Mouse (Mus musculus): ENCODE measurements around the gene Bnip1. TPM values are rescaled to one million over a fixed set of nuclear protein-coding genes. Genes with fewer than 3 reads are reported as not detected.

Gene Bnip1
- polyA plus RNA-seq, 1 experiment from 2014 or later: 64.2 TPM

- H3K9ac ChIP-seq (ENCODE audit: low read depth, low read length): no peak overlapping the region
- ATAC-seq: no peak
- H3K27ac ChIP-seq (ENCODE audit: low read length): no peak overlapping the region
Observed at GRCm38 (mm10) chr17:26841981-26842380, 61.1 kb downstream of the Bnip1 start.

More at GRCm38 (mm10) chr17:26841981-26842380, 61.1 kb downstream of the Bnip1 start:
- H3K27me3 ChIP-seq (ENCODE audit: control insufficient read depth, insufficient read depth, low read depth, low read length): peaks cover 73% of the 10 kb centered on the region
- H3K9me3 ChIP-seq (replicated peaks; ENCODE audit: control insufficient read depth, low read length, poor library complexity, severe bottlenecking): no peaks in the 10 kb centered on the region
- no peaks in the 10 kb centered on the region for H3K36me3 ChIP-seq (ENCODE audit: control insufficient read depth, insufficient read depth, low read length)
- no peak overlapping the region for H3K4me2 ChIP-seq (ENCODE audit: low read length)
- WGBS: 1% methylated on average over 5 of the region's 5 CpGs
- no peak overlapping the region for H3K4me3 ChIP-seq (ENCODE audit: low read depth, low read length)
- H3K4me1 ChIP-seq (ENCODE audit: control insufficient read depth, insufficient read depth, low read length): peaks cover 3% of the 10 kb centered on the region; the same call in 1 of the 2 replicates

Other genes with a start within 250 kb of the Bnip1 start
- gene Ergic1, start 219.6 kb upstream of the Bnip1 start, polyA plus RNA-seq (2015; fragmentation: Nextera tagmentation; extraction: Ambion mirVana): 102 and 103 TPM in 2 replicates
- gene Dusp1, start 218.9 kb upstream of the Bnip1 start, polyA plus RNA-seq (2015; fragmentation: Nextera tagmentation; extraction: Ambion mirVana): 33.4 and 35.1 TPM in 2 replicates
- gene Atp6v0e, start 117.8 kb upstream of the Bnip1 start, polyA plus RNA-seq (2015; fragmentation: Nextera tagmentation; extraction: Ambion mirVana): 77.2 and 83.0 TPM in 2 replicates
- gene Crebrf, start 65.4 kb upstream of the Bnip1 start, polyA plus RNA-seq (2015; fragmentation: Nextera tagmentation; extraction: Ambion mirVana): 9.7 and 11.0 TPM in 2 replicates
- not detected in 2 replicates for gene Nkx2-5, start 63.9 kb downstream of the Bnip1 start, polyA plus RNA-seq (2015; fragmentation: Nextera tagmentation; extraction: Ambion mirVana)
- 2.3 and 3.3 TPM in 2 replicates for gene Kifc5b, start 136.0 kb downstream of the Bnip1 start, polyA plus RNA-seq (2015; fragmentation: Nextera tagmentation; extraction: Ambion mirVana)
- gene Phf1, start 152.0 kb downstream of the Bnip1 start, polyA plus RNA-seq (2015; fragmentation: Nextera tagmentation; extraction: Ambion mirVana): 24.5 and 28.0 TPM in 2 replicates
- 130 TPM in 2 replicates for gene Cuta, start 158.5 kb downstream of the Bnip1 start, polyA plus RNA-seq (2015; fragmentation: Nextera tagmentation; extraction: Ambion mirVana)
- 4.3 and 4.6 TPM in 2 replicates for gene Syngap1, start 160.2 kb downstream of the Bnip1 start, polyA plus RNA-seq (2015; fragmentation: Nextera tagmentation; extraction: Ambion mirVana)
- 13.8 and 15.9 TPM in 2 replicates for gene Zbtb9, start 192.1 kb downstream of the Bnip1 start, polyA plus RNA-seq (2015; fragmentation: Nextera tagmentation; extraction: Ambion mirVana)
- gene Bak1, start 247.9 kb downstream of the Bnip1 start, polyA plus RNA-seq (2015; fragmentation: Nextera tagmentation; extraction: Ambion mirVana): 2.9 and 3.7 TPM in 2 replicates

All from midbrain, embryonic 16.5 days (tissue).